Mouse (Mus musculus): Measurements from ENCODE around the gene Lias. TPM values are rescaled to one million over a fixed set of nuclear protein-coding genes. Genes with fewer than 3 reads are reported as not detected.

Lias gene
- 69.3 and 72.5 TPM in 2 replicates for polyA plus RNA-seq (2015; fragmentation: Nextera tagmentation; extraction: Ambion mirVana)

GRCm38 (mm10) chr5:65390648-65391644 lies at the start of gene Lias, which contains the start of gene Rpl9:
Gene Lias (plus strand): TSS chr5:65391497.
Gene Rpl9 (minus strand): TSS chr5:65391444.
- peak; percentile 91 for ATAC-seq (ENCODE audit: insufficient number of reproducible peaks, insufficient read depth, low FRiP score, low TSS enrichment, low read depth)
- peak within 1 kb of the TSS; percentile 80 for H3K4me2 ChIP-seq
- H3K4me1 ChIP-seq, result peaks cover 15% of the 10 kb centered on the region
- no peaks in the 10 kb centered on the region for H3K9me3 ChIP-seq
- no peaks in the 10 kb centered on the region for H3K27me3 ChIP-seq
- peak within 1 kb of the TSS; percentile 99 for H3K9ac ChIP-seq
- peaks cover 52% of the 10 kb centered on the region for H3K36me3 ChIP-seq
- H3K4me3 ChIP-seq, result peak within 1 kb of the TSS; percentile 86
- peak within 1 kb of the TSS; percentile 95 for H3K27ac ChIP-seq
- under 1% methylated on average over 83 of the region's 83 CpGs for WGBS

- no peaks in the 10 kb centered on the region for H3K9me3 ChIP-seq
- H3K4me1 ChIP-seq, result 0 out of 2 replicates have a peak, but pooled peaks cover 3% of the 10 kb centered on the region
- WGBS, result 26% methylated on average over 15 of the region's 15 CpGs
- ATAC-seq (ENCODE audit: insufficient number of reproducible peaks, insufficient read depth, low FRiP score, low TSS enrichment, low read depth), result no peak
- no peaks in the 10 kb centered on the region for H3K36me3 ChIP-seq
- peak within 1 kb of the TSS; percentile 50 for H3K4me2 ChIP-seq
- peak within 1 kb of the TSS; percentile 28; the same call in 1 of the 2 replicates for H3K9ac ChIP-seq
- H3K27ac ChIP-seq, result no peak within 1 kb of the TSS
- peak within 1 kb of the TSS; percentile 21 for H3K4me3 ChIP-seq
- no peaks in the 10 kb centered on the region for H3K27me3 ChIP-seq
Measured at GRCm38 (mm10) chr5:65348168-65348567, 43.1 kb upstream of the Lias start, which contains the start of gene Klb. Gene Klb (plus strand): TSS chr5:65348314.

DNA sequence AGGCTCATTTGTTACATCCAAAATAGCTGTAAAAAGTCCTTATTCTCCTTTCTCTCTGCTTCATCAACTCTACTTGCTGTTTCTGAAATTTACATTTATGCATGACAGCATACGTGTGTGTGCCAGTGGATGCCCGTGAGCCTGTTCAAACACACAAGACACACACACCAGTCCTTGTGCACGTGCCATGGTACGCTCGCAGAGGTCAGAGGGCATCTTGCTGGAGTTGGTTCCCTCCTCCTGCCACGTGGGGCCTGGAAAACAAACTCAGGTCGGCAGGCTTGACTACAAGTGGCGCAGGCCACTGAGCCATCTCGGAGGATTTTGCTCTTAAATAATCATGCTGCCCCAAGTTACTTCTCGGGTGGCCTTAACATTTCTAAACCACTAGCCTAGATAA lies 40.8 kb upstream of the Lias start:
- Histone ChIP-seq H3K9me3 (0 out of 2 replicates have a peak, but pooled peaks cover 4% of the 10 kb centered on the region), H3K27ac (no peak overlapping the region), H3K9ac (no peak overlapping the region), H3K4me1 (0 out of 2 replicates have a peak, but pooled peaks cover 3% of the 10 kb centered on the region), H3K4me2 (no peak overlapping the region), H3K27me3 (no peaks in the 10 kb centered on the region), H3K4me3 (no peak overlapping the region), H3K36me3 (no peaks in the 10 kb centered on the region)
- no peak for ATAC-seq (ENCODE audit: insufficient number of reproducible peaks, insufficient read depth, low FRiP score, low TSS enrichment, low read depth)
- WGBS, result 66% methylated on average over 10 of the region's 10 CpGs

DNA sequence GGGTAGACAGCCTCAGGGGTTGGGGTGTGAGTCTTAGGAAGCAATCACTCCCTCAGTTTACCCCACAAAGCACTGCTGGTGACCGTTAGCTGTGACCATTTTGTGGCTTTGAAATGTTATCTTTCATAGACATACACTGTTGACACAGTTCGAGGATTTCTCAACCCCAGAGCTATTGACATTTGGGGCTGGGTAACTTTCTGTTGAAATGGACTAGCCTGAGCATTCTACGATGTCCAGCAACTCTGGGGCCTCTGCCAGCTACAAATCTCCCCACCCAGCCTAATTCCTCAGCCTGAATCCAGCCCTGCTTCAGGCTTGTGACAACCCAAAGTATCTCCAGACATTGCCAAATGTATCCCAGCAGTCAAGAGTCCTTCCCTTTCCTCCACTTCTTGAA lies 37.2 kb upstream of the Lias start:
- Histone ChIP-seq H3K36me3 (no peaks in the 10 kb centered on the region), H3K4me3 (no peak overlapping the region), H3K9ac (no peak overlapping the region), H3K27ac (no peak overlapping the region), H3K4me1 (no peaks in the 10 kb centered on the region), H3K4me2 (no peak overlapping the region), H3K9me3 (0 out of 2 replicates have a peak, but pooled peaks cover 4% of the 10 kb centered on the region), H3K27me3 (no peaks in the 10 kb centered on the region)
- WGBS, result 79% methylated on average over 3 of the region's 3 CpGs
- ATAC-seq (ENCODE audit: insufficient number of reproducible peaks, insufficient read depth, low FRiP score, low TSS enrichment, low read depth), result no peak

GRCm38 (mm10) chr5:65354985-65355384 lies 36.3 kb upstream of the Lias start:
- Histone ChIP-seq H3K4me3 (no peak overlapping the region), H3K27ac (no peak overlapping the region), H3K4me1 (no peaks in the 10 kb centered on the region), H3K36me3 (no peaks in the 10 kb centered on the region), H3K4me2 (no peak overlapping the region), H3K27me3 (no peaks in the 10 kb centered on the region), H3K9me3 (0 out of 2 replicates have a peak, but pooled peaks cover 4% of the 10 kb centered on the region), H3K9ac (no peak overlapping the region)
- WGBS, result 71% methylated on average over 5 of the region's 5 CpGs
- ATAC-seq (ENCODE audit: insufficient number of reproducible peaks, insufficient read depth, low FRiP score, low TSS enrichment, low read depth), result no peak

- 0 out of 2 replicates have a peak, but pooled peaks cover 4% of the 10 kb centered on the region for H3K9me3 ChIP-seq
- H3K9ac ChIP-seq, result no peak overlapping the region
- no peaks in the 10 kb centered on the region for H3K4me1 ChIP-seq
- H3K4me3 ChIP-seq, result no peak overlapping the region
- H3K27ac ChIP-seq, result no peak overlapping the region
- H3K27me3 ChIP-seq, result no peaks in the 10 kb centered on the region
- WGBS, result 83% methylated on average over 6 of the region's 6 CpGs
- H3K36me3 ChIP-seq, result no peaks in the 10 kb centered on the region
- no peak for ATAC-seq (ENCODE audit: insufficient number of reproducible peaks, insufficient read depth, low FRiP score, low TSS enrichment, low read depth)
- no peak overlapping the region for H3K4me2 ChIP-seq
Measured at GRCm38 (mm10) chr5:65356851-65357250, 34.4 kb upstream of the Lias start.

DNA sequence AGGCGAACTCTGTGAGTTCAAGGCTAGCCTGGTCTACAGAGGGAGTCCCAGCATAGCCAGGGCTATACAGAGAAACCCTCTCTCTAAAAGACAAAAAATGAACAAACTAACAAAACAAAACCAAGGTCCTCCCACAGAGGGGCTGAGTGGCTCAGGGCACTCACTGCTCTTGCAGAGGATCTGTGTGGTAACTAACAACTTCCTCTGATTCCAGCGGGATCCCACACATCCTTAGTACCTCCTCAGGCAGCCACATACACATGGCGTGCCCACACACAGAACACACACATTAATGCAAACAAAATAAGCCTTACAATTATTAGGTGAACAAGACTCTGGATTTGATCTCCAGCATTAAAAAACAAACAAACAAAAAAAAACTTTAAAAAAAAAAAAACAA lies 33.5 kb upstream of the Lias start:
- H3K9ac ChIP-seq, result no peak overlapping the region
- no peak for ATAC-seq (ENCODE audit: insufficient number of reproducible peaks, insufficient read depth, low FRiP score, low TSS enrichment, low read depth)
- H3K36me3 ChIP-seq, result no peaks in the 10 kb centered on the region
- H3K4me1 ChIP-seq, result no peaks in the 10 kb centered on the region
- no peak overlapping the region for H3K4me3 ChIP-seq
- H3K4me2 ChIP-seq, result no peak overlapping the region
- H3K27me3 ChIP-seq, result no peaks in the 10 kb centered on the region
- WGBS, result 77% methylated on average over 3 of the region's 3 CpGs
- no peak overlapping the region for H3K27ac ChIP-seq
- 0 out of 2 replicates have a peak, but pooled peaks cover 4% of the 10 kb centered on the region for H3K9me3 ChIP-seq

- no peak for ATAC-seq (ENCODE audit: insufficient number of reproducible peaks, insufficient read depth, low FRiP score, low TSS enrichment, low read depth)
- Histone ChIP-seq H3K9ac (no peak overlapping the region), H3K9me3 (no peaks in the 10 kb centered on the region), H3K4me3 (no peak overlapping the region), H3K4me1 (no peaks in the 10 kb centered on the region), H3K36me3 (no peaks in the 10 kb centered on the region), H3K27ac (no peak overlapping the region), H3K27me3 (no peaks in the 10 kb centered on the region), H3K4me2 (no peak overlapping the region)
- WGBS, result 86% methylated on average over 11 of the region's 11 CpGs
Measured at GRCm38 (mm10) chr5:65367837-65368236, 23.5 kb upstream of the Lias start.

- H3K27ac ChIP-seq, result no peak overlapping the region
- no peak for ATAC-seq (ENCODE audit: insufficient number of reproducible peaks, insufficient read depth, low FRiP score, low TSS enrichment, low read depth)
- WGBS, result 96% methylated on average over 7 of the region's 7 CpGs
- H3K4me3 ChIP-seq, result no peak overlapping the region
- H3K36me3 ChIP-seq, result no peaks in the 10 kb centered on the region
- H3K4me1 ChIP-seq, result no peaks in the 10 kb centered on the region
- H3K27me3 ChIP-seq, result no peaks in the 10 kb centered on the region
- no peak overlapping the region for H3K9ac ChIP-seq
- H3K9me3 ChIP-seq, result no peaks in the 10 kb centered on the region
- no peak overlapping the region for H3K4me2 ChIP-seq
Measured at GRCm38 (mm10) chr5:65371551-65371950, 19.7 kb upstream of the Lias start.

DNA sequence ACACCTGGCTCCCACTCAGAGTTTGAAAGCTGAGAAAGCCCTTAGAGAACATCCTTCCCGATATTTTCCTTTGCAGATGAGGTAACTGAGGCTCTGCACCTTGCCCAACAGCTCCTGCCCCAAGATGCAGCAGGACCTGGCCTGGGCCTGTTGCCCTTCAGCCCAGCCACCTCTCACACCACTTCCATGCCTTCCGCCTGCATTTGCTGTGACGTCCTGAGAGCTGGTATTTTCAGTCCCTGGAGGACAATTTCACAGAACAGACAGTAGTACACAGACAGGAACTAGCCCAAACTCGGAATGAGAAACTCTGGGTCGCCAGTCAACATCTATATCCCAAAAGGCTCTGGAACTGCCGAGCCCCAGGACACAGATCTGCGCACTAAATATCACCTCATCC lies 16.6 kb upstream of the Lias start:
- Histone ChIP-seq H3K4me1 (no peaks in the 10 kb centered on the region), H3K36me3 (no peaks in the 10 kb centered on the region), H3K4me3 (no peak overlapping the region), H3K27me3 (no peaks in the 10 kb centered on the region), H3K27ac (no peak overlapping the region), H3K9ac (no peak overlapping the region), H3K4me2 (no peak overlapping the region), H3K9me3 (no peaks in the 10 kb centered on the region)
- no peak for ATAC-seq (ENCODE audit: insufficient number of reproducible peaks, insufficient read depth, low FRiP score, low TSS enrichment, low read depth)
- WGBS, result 77% methylated on average over 7 of the region's 7 CpGs

- Histone ChIP-seq H3K27ac (no peak overlapping the region), H3K9me3 (no peaks in the 10 kb centered on the region), H3K27me3 (no peaks in the 10 kb centered on the region), H3K4me3 (no peak overlapping the region), H3K36me3 (peaks cover 39% of the 10 kb centered on the region), H3K9ac (no peak overlapping the region), H3K4me2 (no peak overlapping the region), H3K4me1 (peaks cover 15% of the 10 kb centered on the region)
- no peak for ATAC-seq (ENCODE audit: insufficient number of reproducible peaks, insufficient read depth, low FRiP score, low TSS enrichment, low read depth)
- 73% methylated on average over 2 of the region's 2 CpGs for WGBS
Measured at GRCm38 (mm10) chr5:65385704-65386103, 5.6 kb upstream of the Lias start.
